Mouse (Mus musculus) kidney, adult 2 months (tissue): Measurements from ENCODE around the gene Rnf169.

Source experiments
- CTCF ChIP-seq: fragments of 200-500 bp; conservative IDR thresholded peaks from 2 replicates; pipeline ENCODE4 v1.5.1; 2011; ENCODE audit warnings: low read depth, mild to moderate bottlenecking, control low read depth, low read length, moderate library complexity, mixed read lengths; ENCODE audit not compliant: insufficient read depth, insufficient read length
- POLR2A ChIP-seq: fragments of 200-500 bp; IDR thresholded peaks from one replicate; pipeline ENCODE4 v1.6.1; 2011; ENCODE audit warnings: low read depth, low read length, control low read depth

GRCm38 (mm10) chr7:99875891-99876290 lies 104.4 kb downstream of the Rnf169 start:
- TF ChIP-seq POLR2A, result no peak
- no peak for TF ChIP-seq CTCF
